Mouse (Mus musculus) liver, adult 10 weeks (tissue): ENCODE results near the gene Cntn1. TPM values are rescaled to one million over a fixed set of nuclear protein-coding genes. Genes with fewer than 3 reads are reported as not detected.

Experiments
- polyA plus RNA-seq: library from polyadenylated mRNA; stranded (reverse); fragments of 350-450 nt; fragmentation: Illumina TruSeq; extraction: RNeasy Lipid Tissue Mini Kit (QIAGEN cat#74804); gene quantifications from one replicate; pipeline ENCODE4 v1.2.3, GENCODE M21; 2014; ENCODE audit warnings: low read depth, low replicate concordance

The Cntn1 gene
- polyA plus RNA-seq = not detected

DNA sequence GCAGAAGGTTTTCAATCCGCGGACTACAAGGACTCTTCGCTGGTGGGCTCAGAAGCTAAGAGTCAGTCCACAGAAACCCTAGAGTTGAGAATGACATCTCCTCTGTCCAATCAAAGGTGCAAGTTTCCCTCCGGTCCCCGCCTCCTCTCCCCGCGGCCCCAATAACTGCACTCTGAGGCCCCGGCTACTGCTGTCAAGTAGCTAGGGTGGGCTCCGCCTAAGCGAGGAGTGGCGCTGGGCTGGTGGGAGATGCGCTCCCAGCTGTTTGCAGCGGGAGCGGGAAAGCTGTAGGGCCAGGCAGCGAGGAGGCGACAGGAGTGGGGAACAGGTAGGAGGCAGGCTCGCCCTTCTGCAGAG is at the start of gene Cntn1:
Gene Cntn1 (plus strand): TSS at position 170 of the 357 bp plus-strand sequence.

Other genes with a start within 250 kb of the Cntn1 start
- not detected for gene Smgc, start 212.9 kb upstream of the Cntn1 start, polyA plus RNA-seq